Mouse (Mus musculus) brain, adult 10 weeks (tissue): ENCODE measurements around the gene Sf3a2. TPM values are rescaled to one million over a fixed set of nuclear protein-coding genes. Genes with fewer than 3 reads are reported as not detected.

Source experiments
- polyA plus RNA-seq: library from polyadenylated mRNA; stranded (reverse); fragments of 350-450 nt; fragmentation: Illumina TruSeq; extraction: RNeasy Lipid Tissue Mini Kit (QIAGEN cat#74804); gene quantifications from one replicate; pipeline ENCODE4 v1.2.3, GENCODE M21; 2015; ENCODE audit warnings: low read depth, low replicate concordance

Gene Sf3a2
- polyA plus RNA-seq = 24.7 TPM

GRCm38 (mm10) chr10:80798150-80799006, at the start of gene Sf3a2, which contains the start of gene Plekhj1:
TSS of gene Sf3a2 (plus strand) at chr10:80798198.
TSS of gene Plekhj1 (minus strand) at chr10:80798626.

GRCm38 (mm10) chr10:80754594-80755290, 43.3 kb upstream of the Sf3a2 start, which contains the start of gene Dot1l:
TSS of gene Dot1l (plus strand) at chr10:80755206.

GRCm38 (mm10) chr10:80804916-80805315, 6.9 kb downstream of the Sf3a2 start, which contains the start of gene Amh:
TSS of gene Amh (plus strand) at chr10:80805243.

GRCm38 (mm10) chr10:80813366-80813765, 15.4 kb downstream of the Sf3a2 start, which contains the start of gene Jsrp1:
TSS of gene Jsrp1 (minus strand) at chr10:80813498.

GRCm38 (mm10) chr10:80826151-80827062, 28.4 kb downstream of the Sf3a2 start, which contains the start of gene Oaz1:
TSS of gene Oaz1 (plus strand) at chr10:80826656.

GRCm38 (mm10) chr10:80843931-80844547, 46.0 kb downstream of the Sf3a2 start, which contains the start of gene Lingo3:
TSS of gene Lingo3 (minus strand) at chr10:80844039.

Other genes with a start within 250 kb of the Sf3a2 start
- 25.2 TPM for gene Rexo1, start 236.6 kb upstream of the Sf3a2 start, polyA plus RNA-seq
- 35.5 TPM for gene Klf16, start 220.9 kb upstream of the Sf3a2 start, polyA plus RNA-seq
- gene Abhd17a, start 207.9 kb upstream of the Sf3a2 start, polyA plus RNA-seq = 172 TPM
- 54.5 TPM for gene Scamp4, start 195.3 kb upstream of the Sf3a2 start, polyA plus RNA-seq
- gene Adat3, start 195.3 kb upstream of the Sf3a2 start, polyA plus RNA-seq = 2.1 TPM
- 2.0 TPM for gene Gm49322, start 192.2 kb upstream of the Sf3a2 start, polyA plus RNA-seq
- gene Csnk1g2, start 175.4 kb upstream of the Sf3a2 start, polyA plus RNA-seq = 157 TPM
- 74.2 TPM for gene Btbd2, start 141.1 kb upstream of the Sf3a2 start, polyA plus RNA-seq
- 23.8 TPM for gene Mknk2, start 120.1 kb upstream of the Sf3a2 start, polyA plus RNA-seq
- 11.8 TPM for gene Mob3a, start 96.2 kb upstream of the Sf3a2 start, polyA plus RNA-seq
- gene Izumo4, start 96.0 kb upstream of the Sf3a2 start, polyA plus RNA-seq = 54.2 TPM
- 89.5 TPM for gene Ap3d1, start 55.9 kb upstream of the Sf3a2 start, polyA plus RNA-seq
- gene Dot1l, start 43.0 kb upstream of the Sf3a2 start, polyA plus RNA-seq = 35.1 TPM
- gene Plekhj1, start 428 bp downstream of the Sf3a2 start, polyA plus RNA-seq = 59.4 TPM
- gene Amh, start 7.0 kb downstream of the Sf3a2 start, polyA plus RNA-seq = 0.89 TPM
- 4.0 TPM for gene Jsrp1, start 15.3 kb downstream of the Sf3a2 start, polyA plus RNA-seq
- 912 TPM for gene Oaz1, start 28.5 kb downstream of the Sf3a2 start, polyA plus RNA-seq
- 20.1 TPM for gene Lingo3, start 45.8 kb downstream of the Sf3a2 start, polyA plus RNA-seq
- 197 TPM for gene Lsm7, start 57.0 kb downstream of the Sf3a2 start, polyA plus RNA-seq
- 38.1 TPM for gene Sppl2b, start 57.1 kb downstream of the Sf3a2 start, polyA plus RNA-seq
- gene Tmprss9, start 73.7 kb downstream of the Sf3a2 start, polyA plus RNA-seq = 0.33 TPM
- 182 TPM for gene Timm13, start 102.8 kb downstream of the Sf3a2 start, polyA plus RNA-seq
- 15.5 TPM for gene Lmnb2, start 120.0 kb downstream of the Sf3a2 start, polyA plus RNA-seq
- 15.9 TPM for gene Gadd45b, start 131.9 kb downstream of the Sf3a2 start, polyA plus RNA-seq
- 167 TPM for gene Gng7, start 216.7 kb downstream of the Sf3a2 start, polyA plus RNA-seq
- 90.3 TPM for gene Diras1, start 227.5 kb downstream of the Sf3a2 start, polyA plus RNA-seq
- gene Slc39a3, start 239.2 kb downstream of the Sf3a2 start, polyA plus RNA-seq = 48.1 TPM